Mouse (Mus musculus) stomach, postnatal 0 days (tissue): ENCODE measurements around the gene Adgra1. TPM values are rescaled to one million over a fixed set of nuclear protein-coding genes. Genes with fewer than 3 reads are reported as not detected.

Source experiments
- ATAC-seq: fragments of 200-750 bp; cut with Nextera tagmentation; 2 replicates; pipeline ENCODE4 v1.8.0; 2017; ENCODE audit not compliant: low FRiP score, low TSS enrichment
- DNase-seq: peaks from one replicate; pipeline ENCODE4 v3.0.0-alpha.2; 2016; ENCODE audit warnings: low spot score
- H3K27ac ChIP-seq: fragments of 300-500 bp; sonication (generic); replicated peaks from 2 replicates; pipeline ENCODE4 v1.5.1; 2014; ENCODE audit warnings: mild to moderate bottlenecking, control low read depth
- H3K27me3 ChIP-seq: fragments of 300-500 bp; sonication (generic); 2 replicates; pipeline ENCODE4 v1.6.1; 2014; ENCODE audit warnings: low read length; ENCODE audit not compliant: control insufficient read depth, insufficient read depth
- H3K36me3 ChIP-seq: fragments of 300-500 bp; sonication (generic); 2 replicates; pipeline ENCODE4 v1.6.1; 2014; ENCODE audit warnings: low read length, mixed read lengths; ENCODE audit not compliant: control insufficient read depth, insufficient read depth
- H3K4me1 ChIP-seq: fragments of 300-500 bp; sonication (generic); replicated peaks from 2 replicates; pipeline ENCODE4 v1.6.1; 2014; ENCODE audit warnings: antibody characterized with exemption; ENCODE audit not compliant: control insufficient read depth, insufficient read depth
- H3K4me2 ChIP-seq: fragments of 300-500 bp; sonication (generic); replicated peaks from 2 replicates; pipeline ENCODE4 v1.6.1; 2014; ENCODE audit warnings: low read depth, mild to moderate bottlenecking, control low read depth, moderate library complexity
- H3K4me3 ChIP-seq: fragments of 300-500 bp; sonication (generic); 2 replicates; pipeline ENCODE4 v1.5.1; 2014; ENCODE audit warnings: low read depth, low read length, control low read depth
- H3K9ac ChIP-seq: fragments of 300-500 bp; sonication (generic); 2 replicates; pipeline ENCODE4 v1.6.1; 2014; ENCODE audit warnings: mild to moderate bottlenecking, low read length, control low read depth, mixed read lengths
- H3K9me3 ChIP-seq: fragments of 300-500 bp; sonication (generic); 2 replicates; pipeline ENCODE4 v1.6.1; 2016; ENCODE audit warnings: low read length; ENCODE audit not compliant: control insufficient read depth
- CTCF ChIP-seq: IDR thresholded peaks from 2 replicates; pipeline ENCODE4 v1.5.1; 2016; ENCODE audit warnings: antibody characterized with exemption, low read depth, mild to moderate bottlenecking, moderate library complexity
- EP300 ChIP-seq: optimal IDR thresholded peaks from 2 replicates; pipeline ENCODE3; 2016; ENCODE audit warnings: antibody characterized with exemption
- WGBS: fragments of 180-500 bp; shearing (Covaris S2); extraction: QIAGEN DNeasy Blood & Tissue Kit; methylation state at CpG from one replicate; pipeline ENCODE4 v1.1.7; 2014; 5-methylcytosine and 5-hydroxymethylcytosine counted together
- polyA plus RNA-seq: library from polyadenylated mRNA; unstranded; fragments of >200 nt; fragmentation: Nextera tagmentation; extraction: Ambion mirVana; gene quantifications from 2 replicates; pipeline ENCODE4 v1.2.1, GENCODE M21; 2015

Gene Adgra1
- polyA plus RNA-seq, 1 experiment from 2014 or later, result 0.55 TPM

DNA sequence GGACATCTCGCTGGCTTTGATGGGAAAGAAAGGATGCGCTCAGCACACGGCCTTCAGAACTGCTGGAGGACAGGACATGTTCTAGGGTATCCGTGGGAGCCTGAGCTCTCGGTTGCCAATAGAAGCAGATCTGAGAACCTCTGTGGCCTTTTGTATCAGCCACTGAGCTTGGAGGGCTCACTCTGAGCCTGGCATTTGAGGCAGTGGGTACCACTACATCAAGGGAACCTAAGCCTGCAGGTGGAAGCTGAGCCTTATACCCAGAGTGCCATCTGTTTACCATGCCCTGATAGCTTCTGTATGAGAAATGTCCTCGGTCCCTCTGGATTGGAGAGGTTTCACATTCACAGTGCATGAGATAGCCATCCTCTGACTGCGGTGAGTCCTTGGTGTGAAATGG lies 62.3 kb downstream of the Adgra1 start:
- DNase-seq (no peak), ATAC-seq (no peak)
- Histone ChIP-seq H3K4me3 (no peak overlapping the region), H3K36me3 (no peaks in the 10 kb centered on the region), H3K9ac (no peak overlapping the region), H3K4me2 (no peak overlapping the region), H3K4me1 (no peaks in the 10 kb centered on the region), H3K27me3 (no peaks in the 10 kb centered on the region; the same call in 1 of the 2 replicates), H3K27ac (no peak overlapping the region), H3K9me3 (no peaks in the 10 kb centered on the region)
- WGBS, result 84% methylated on average over 7 of the region's 7 CpGs
- TF ChIP-seq EP300, result no peak
- no peak for TF ChIP-seq CTCF

DNA sequence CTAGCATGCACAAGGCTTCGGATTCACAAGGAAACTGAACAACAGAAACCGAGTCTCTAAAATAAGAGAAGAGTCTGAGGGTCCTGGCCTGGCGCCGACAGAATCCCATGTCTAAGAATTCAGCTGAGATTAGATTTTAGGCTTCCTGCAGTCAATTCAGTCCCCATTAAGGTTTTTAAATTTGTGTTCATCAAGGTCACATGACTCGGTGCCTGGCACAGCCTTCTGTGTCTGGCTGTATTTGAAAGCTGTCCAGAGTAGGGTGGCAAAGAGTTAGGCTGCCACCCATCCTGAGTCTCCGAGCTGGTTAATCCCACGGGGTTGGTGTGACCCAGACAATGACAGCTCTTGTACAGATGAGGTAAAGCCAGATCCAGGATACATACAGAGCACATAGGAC lies 62.8 kb downstream of the Adgra1 start:
- Histone ChIP-seq H3K4me2 (no peak overlapping the region), H3K9me3 (no peaks in the 10 kb centered on the region), H3K27me3 (no peaks in the 10 kb centered on the region; the same call in 1 of the 2 replicates), H3K4me1 (no peaks in the 10 kb centered on the region), H3K36me3 (no peaks in the 10 kb centered on the region), H3K9ac (no peak overlapping the region), H3K27ac (no peak overlapping the region), H3K4me3 (no peak overlapping the region)
- DNase-seq (no peak), ATAC-seq (no peak)
- 76% methylated on average over 7 of the region's 7 CpGs for WGBS
- TF ChIP-seq CTCF (no peak), EP300 (no peak)

- Histone ChIP-seq H3K27me3 (no peaks in the 10 kb centered on the region; the same call in 1 of the 2 replicates), H3K9ac (no peak overlapping the region), H3K9me3 (no peaks in the 10 kb centered on the region), H3K27ac (no peak overlapping the region), H3K4me1 (no peaks in the 10 kb centered on the region), H3K4me2 (no peak overlapping the region), H3K36me3 (no peaks in the 10 kb centered on the region), H3K4me3 (no peak overlapping the region)
- no peak for DNase-seq
- WGBS, result 80% methylated on average over 2 of the region's 2 CpGs
- TF ChIP-seq EP300 (no peak), CTCF (no peak)
- no peak for ATAC-seq
Observed at GRCm38 (mm10) chr7:139898606-139899005, 64.6 kb downstream of the Adgra1 start.

- no peaks in the 10 kb centered on the region for H3K36me3 ChIP-seq
- no peaks in the 10 kb centered on the region for H3K4me1 ChIP-seq
- H3K27me3 ChIP-seq, result no peaks in the 10 kb centered on the region; the same call in 1 of the 2 replicates
- H3K4me2 ChIP-seq, result no peak overlapping the region
- WGBS, result 78% methylated on average over 7 of the region's 7 CpGs
- no peak overlapping the region for H3K27ac ChIP-seq
- H3K9me3 ChIP-seq, result no peaks in the 10 kb centered on the region
- TF ChIP-seq EP300 (no peak), CTCF (no peak)
- ATAC-seq (no peak), DNase-seq (no peak)
- H3K9ac ChIP-seq, result no peak overlapping the region
- no peak overlapping the region for H3K4me3 ChIP-seq
Observed at GRCm38 (mm10) chr7:139899505-139899904, 65.5 kb downstream of the Adgra1 start.

DNA sequence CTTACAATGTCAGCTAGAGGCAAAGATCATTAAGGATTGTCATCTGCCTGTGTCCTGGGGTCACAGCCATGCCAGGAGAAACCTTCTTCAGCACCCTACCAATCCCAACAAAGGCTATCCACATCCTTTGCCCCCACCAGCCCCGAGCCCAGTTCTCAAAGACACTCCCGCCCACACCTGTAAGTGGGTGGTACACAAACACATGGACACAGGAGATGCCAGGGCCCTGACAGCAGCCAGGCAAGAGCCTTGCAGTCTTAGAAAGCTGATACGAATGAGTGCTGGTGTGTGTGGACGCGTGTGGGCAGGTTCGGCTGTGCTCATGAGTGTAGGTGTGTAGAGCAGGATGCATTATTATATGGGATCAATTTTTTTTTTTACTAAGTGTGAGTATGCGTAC lies 66.5 kb downstream of the Adgra1 start:
- Histone ChIP-seq H3K27me3 (no peaks in the 10 kb centered on the region; the same call in 1 of the 2 replicates), H3K4me3 (no peak overlapping the region), H3K36me3 (no peaks in the 10 kb centered on the region), H3K9ac (no peak overlapping the region), H3K4me1 (no peaks in the 10 kb centered on the region), H3K27ac (no peak overlapping the region), H3K9me3 (no peaks in the 10 kb centered on the region), H3K4me2 (no peak overlapping the region)
- 85% methylated on average over 7 of the region's 7 CpGs for WGBS
- no peak for DNase-seq
- TF ChIP-seq EP300 (no peak), CTCF (no peak)
- ATAC-seq, result no peak

- H3K27me3 ChIP-seq, result no peaks in the 10 kb centered on the region; the same call in 1 of the 2 replicates
- no peak overlapping the region for H3K4me2 ChIP-seq
- TF ChIP-seq CTCF, result no peak
- TF ChIP-seq EP300, result no peak
- H3K4me1 ChIP-seq, result no peaks in the 10 kb centered on the region
- WGBS, result 85% methylated on average over 6 of the region's 6 CpGs
- H3K4me3 ChIP-seq, result no peak overlapping the region
- no peaks in the 10 kb centered on the region for H3K36me3 ChIP-seq
- no peak overlapping the region for H3K9ac ChIP-seq
- no peak for DNase-seq
- H3K9me3 ChIP-seq, result no peaks in the 10 kb centered on the region
- no peak overlapping the region for H3K27ac ChIP-seq
- ATAC-seq, result no peak
Observed at GRCm38 (mm10) chr7:139900896-139901295, 66.9 kb downstream of the Adgra1 start.
